Mouse (Mus musculus) layer of hippocampus, postnatal 14 days (tissue): ENCODE measurements around the gene Foxl1. TPM values are rescaled to one million over a fixed set of nuclear protein-coding genes. Genes with fewer than 3 reads are reported as not detected.
"Not testable (repeated sequence)": the region's sequence is repeated elsewhere in the genome, so short reads cannot be mapped to it uniquely, and the experiment has no call there.

Source experiments
- DNase-seq, 2 experiments: peaks; one replicate each; pipeline ENCODE4 v3.0.0; 2021 to 2022; ENCODE audit warnings: low spot score in 2 of 2, mixed read lengths in 1 of 2
- total RNA-seq, 2 experiments: library from RNA; stranded (reverse); gene quantifications; 2 replicates each; pipeline ENCODE4 v1.2.3; 2021

Foxl1 gene
- total RNA-seq, 2 experiments from 2014 or later = not detected

- no peak for DNase-seq
These were observed 3.0 kb upstream of the Foxl1 start for GRCm38 (mm10) chr8:121124547-121125239.

DNA sequence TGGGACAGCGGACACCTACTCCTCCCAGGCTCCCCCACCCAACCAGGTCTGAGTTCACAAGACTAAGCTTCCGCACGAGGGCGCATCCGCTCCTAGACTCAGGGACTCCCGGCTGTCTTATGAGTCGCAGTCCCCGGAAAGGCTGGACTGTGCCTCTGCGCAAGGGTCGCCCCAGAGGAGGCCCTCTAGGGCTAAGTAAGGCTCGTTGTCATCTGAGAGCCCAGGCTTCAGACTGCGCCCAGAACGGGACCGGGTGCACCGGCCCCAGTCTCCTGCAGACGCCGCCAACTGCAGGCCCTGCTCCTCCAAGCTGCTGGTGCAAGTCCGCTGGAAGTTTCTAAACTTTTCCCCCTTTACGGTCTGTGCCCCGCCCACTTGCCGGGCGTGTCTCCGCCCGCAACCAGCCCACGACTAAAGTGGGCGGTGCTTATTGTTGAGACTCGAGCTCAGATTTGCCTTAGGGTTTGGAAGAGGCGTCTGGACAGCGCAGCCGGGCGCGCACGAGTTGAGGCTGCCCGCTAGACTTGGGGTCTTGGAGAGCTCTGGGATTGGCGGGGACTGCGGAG, 2.3 kb upstream of the Foxl1 start:
- peak in 1 of 2 experiments; percentile 42 for DNase-seq

GRCm38 (mm10) chr8:121126191-121126590, 1.5 kb upstream of the Foxl1 start:
- DNase-seq = no peak

GRCm38 (mm10) chr8:121126694-121127093, 1.0 kb upstream of the Foxl1 start:
- DNase-seq = no peak

GRCm38 (mm10) chr8:121127291-121127701, 444 bp upstream of the Foxl1 start:
- DNase-seq = no peak

GRCm38 (mm10) chr8:121128531-121129264, 958 bp downstream of the Foxl1 start:
- no peak for DNase-seq

GRCm38 (mm10) chr8:121129265-121129940, 1.7 kb downstream of the Foxl1 start:
- no peak for DNase-seq

DNA sequence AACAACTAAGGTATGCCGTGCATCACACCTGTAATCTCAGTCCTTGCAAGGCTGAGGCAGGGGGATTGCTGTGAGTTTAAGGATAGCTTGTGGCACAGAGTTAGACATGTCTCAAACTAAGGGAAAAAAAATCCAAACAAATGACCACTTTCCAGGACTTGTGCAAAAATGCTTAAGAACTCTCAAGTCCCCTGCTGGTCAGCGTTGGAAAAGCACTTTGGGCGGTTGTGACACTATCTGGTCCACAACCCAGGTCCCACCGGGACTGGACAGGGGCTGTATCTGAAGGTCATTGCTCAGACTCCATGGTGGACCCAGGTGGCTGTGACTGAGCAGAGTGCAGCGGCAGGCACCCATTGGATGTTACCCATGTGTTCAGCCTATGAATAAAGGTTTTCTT, 2.8 kb downstream of the Foxl1 start:
- DNase-seq = no peak

GRCm38 (mm10) chr8:121132961-121133513, 5.3 kb downstream of the Foxl1 start:
- no peak for DNase-seq

DNA sequence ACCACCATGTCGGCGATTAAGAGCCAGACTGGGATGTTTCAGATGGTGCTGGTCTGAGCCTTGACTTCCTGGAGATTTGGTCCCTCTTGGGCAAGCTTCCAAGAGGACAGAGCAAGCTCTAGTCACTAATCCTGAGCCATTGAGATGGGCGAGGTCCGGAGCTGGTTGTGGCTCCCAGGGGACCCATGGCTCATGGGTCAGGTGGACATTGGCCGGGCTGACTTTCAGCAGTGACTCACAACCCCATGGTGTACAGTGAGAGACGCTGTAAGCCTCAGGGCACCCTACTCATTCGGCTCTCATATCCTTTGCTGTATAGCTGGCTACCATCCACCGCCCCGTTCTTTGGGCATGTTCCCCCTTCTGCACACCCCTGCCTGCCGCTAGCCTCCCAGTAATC, 6.4 kb downstream of the Foxl1 start:
- no peak for DNase-seq

GRCm38 (mm10) chr8:121134512-121134911, 6.8 kb downstream of the Foxl1 start:
- no peak for DNase-seq

DNA sequence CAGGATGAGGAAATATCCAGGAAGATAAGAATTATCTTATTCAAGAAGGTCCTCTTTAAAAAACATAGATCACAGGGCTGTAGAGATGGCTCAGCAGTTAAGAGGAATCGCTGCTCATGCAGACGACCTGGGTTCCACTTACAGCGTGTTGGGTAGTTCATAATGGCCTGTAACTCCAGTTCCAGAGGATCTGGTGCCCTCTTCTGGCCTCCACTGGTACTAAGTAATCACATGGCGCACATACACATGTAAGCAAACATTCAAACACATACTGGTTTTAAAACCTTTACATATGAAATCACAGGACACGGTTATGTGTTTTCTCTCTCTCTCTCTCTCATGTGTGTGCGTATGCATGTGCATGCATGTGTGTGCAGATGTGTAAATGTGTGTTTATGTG, 9.1 kb downstream of the Foxl1 start:
- DNase-seq = no peak

GRCm38 (mm10) chr8:121145457-121146134, 17.9 kb downstream of the Foxl1 start:
- DNase-seq = not testable (repeated sequence)

DNA sequence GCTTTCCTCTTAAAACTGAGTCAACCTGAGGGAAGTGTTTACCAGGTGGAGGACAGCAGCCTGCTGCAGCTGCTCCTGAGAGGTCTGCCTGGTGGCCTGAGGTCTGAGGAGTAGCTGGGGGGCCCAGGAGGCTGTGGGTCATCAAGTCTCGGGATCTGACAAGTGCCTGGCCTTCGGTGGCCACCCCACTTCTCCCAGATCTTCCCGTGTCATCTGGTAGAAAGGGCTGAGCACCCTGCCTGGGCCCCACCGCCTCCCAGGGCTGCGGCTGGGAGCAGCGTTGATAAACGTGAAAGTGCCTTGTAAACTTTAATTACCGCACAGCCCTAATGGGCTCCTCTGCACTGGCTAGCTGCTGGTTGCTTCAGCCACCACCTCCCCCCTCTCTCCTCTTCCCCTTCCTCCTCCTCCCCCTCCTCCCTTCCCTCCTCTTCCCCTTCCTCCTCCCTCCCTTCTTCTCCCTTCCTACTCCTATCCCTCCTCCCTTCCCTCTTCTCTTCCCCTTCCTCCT, 20.9 kb downstream of the Foxl1 start:
- no peak for DNase-seq

DNA sequence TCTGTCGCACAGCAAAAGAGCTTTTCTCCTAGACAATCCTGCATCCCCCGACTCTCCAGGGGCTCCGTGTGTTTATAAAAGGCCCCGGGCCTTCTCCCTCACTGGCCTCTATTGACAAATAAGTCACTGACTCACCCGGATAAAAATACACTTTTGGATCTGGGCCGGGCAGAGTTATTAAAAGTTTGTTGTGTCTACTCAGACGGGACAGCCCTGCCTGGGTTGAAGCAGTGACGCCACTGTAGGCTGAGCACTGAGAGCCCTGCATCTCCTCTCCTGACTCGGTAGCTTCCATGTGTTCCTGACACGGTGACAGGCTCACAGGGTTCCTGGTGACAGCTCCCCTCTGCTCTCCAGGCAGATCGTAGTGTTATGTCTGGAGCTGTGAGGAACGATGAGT, 24.7 kb downstream of the Foxl1 start:
- no peak for DNase-seq

DNA sequence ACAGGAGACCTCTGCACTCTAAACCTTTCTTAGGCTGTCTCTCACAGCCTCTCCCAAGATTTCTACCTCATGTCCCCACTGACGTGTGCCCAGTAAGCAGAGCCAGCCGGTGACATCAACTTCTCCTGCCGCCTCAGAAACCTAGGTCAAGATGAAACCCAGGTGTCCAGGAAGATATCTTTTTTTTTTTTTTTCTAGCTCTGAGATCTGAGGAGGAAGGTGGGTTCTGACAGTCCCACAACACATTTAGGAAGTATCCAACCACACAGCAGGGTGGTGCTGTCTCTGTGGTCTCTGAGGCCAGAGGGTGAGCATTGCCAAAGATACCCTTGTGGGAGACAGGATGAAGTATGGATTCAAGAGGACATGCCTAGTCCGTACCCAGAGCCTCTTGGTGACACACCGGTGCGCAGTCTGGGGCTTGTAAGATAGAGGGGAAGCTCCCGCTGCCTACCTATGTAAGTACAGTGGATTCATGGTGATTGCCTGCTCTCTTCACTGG, 29.3 kb downstream of the Foxl1 start:
- DNase-seq = no peak

DNA sequence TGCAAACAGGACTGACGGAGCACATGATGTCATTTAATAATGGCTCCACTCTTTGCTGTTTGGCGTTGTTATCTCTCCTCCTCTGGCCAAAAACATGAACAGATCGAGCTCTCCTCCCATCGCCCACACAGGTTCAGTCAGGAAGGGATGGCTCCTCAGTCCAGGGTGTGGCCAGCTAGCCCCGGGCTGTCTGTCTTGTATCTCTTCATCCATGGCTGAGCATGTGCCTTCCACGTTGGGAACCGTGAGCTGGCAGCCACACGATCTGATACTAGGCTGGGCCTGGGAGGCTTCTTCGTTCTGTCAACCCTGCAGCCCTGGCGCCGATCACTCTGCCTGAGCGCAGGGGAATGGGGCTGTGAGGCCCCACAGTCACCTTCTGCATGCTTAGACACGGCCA, 31.1 kb downstream of the Foxl1 start:
- no peak for DNase-seq

DNA sequence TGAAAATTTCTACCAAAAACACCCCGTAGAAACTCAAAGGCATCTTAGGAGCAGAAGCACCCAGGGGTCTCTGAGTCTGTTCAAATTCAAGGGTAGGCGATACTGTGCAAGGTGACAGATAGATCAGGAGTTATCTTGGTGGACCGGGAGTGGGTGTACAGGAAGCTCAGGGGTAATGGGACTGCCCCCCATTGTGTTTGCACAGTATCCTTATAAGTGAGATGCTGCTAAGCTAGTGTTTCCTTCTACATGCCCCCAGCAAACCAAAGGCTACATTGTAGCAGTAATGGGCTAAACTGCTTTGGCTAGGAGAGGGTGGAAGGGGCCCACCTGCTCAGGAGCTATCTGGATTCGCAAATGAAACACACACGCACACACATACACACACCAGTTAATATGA, 33.7 kb downstream of the Foxl1 start:
- no peak for DNase-seq

GRCm38 (mm10) chr8:121162413-121162812, 34.7 kb downstream of the Foxl1 start:
- no peak for DNase-seq

- no peak for DNase-seq
These were observed 35.4 kb downstream of the Foxl1 start for GRCm38 (mm10) chr8:121162906-121163695.
